Comparison of ENCODE assay signal across 23 mouse cellular contexts in genomic region chr1:131886173-131886572, GRCm38 (mm10). TPM values are rescaled to one million over a fixed set of nuclear protein-coding genes. Genes with fewer than 3 reads are reported as not detected.
DNase-seq lines count a peak whose midpoint lies in the region; ATAC-seq lines count a peak whose summit lies in the region.
"Had no signal": no experiment of that assay in that cellular context is flagged by ENCODE, and none has a peak within 500 bp of the region (broad histone marks: within the 10 kb centered on the region; RNA-seq: fewer than 3 reads in every experiment).

No protein-coding gene starts in this region.

- ATAC-seq in forebrain, embryonic 13.5 days = 0 out of 2 replicates have a peak, but pooled peaks have one; percentile 36
- no peak for ATAC-seq in forebrain, embryonic 12.5 days (ENCODE audit: low FRiP score)
- ATAC-seq in heart, embryonic 12.5 days (ENCODE audit: insufficient number of reproducible peaks, low FRiP score) = no peak
- ATAC-seq in forebrain, embryonic 16.5 days = peak; percentile 64; the same call in 1 of the 2 replicates
- ATAC-seq: CD4-positive, CD25-positive, alpha-beta regulatory T cell, adult 4 months; intestine, postnatal 0 days had no signal

- WGBS in forebrain, embryonic 13.5 days = 42% methylated on average over 2 of the region's 2 CpGs
- 51% methylated on average over 2 of the region's 2 CpGs for WGBS in forebrain, embryonic 12.5 days
- WGBS in heart, embryonic 12.5 days = 72% methylated on average over 2 of the region's 2 CpGs
- WGBS in forebrain, embryonic 16.5 days = 32% methylated on average over 2 of the region's 2 CpGs

- no peak overlapping the region for H3K27ac ChIP-seq in forebrain, embryonic 13.5 days
- H3K27ac ChIP-seq in forebrain, embryonic 12.5 days = no peak overlapping the region
- H3K27ac ChIP-seq in heart, embryonic 12.5 days (ENCODE audit: poor library complexity, severe bottlenecking) = no peak overlapping the region
- peak overlapping the region; percentile 62 for H3K27ac ChIP-seq in forebrain, embryonic 16.5 days (ENCODE audit: low read length)
- H3K27ac ChIP-seq: embryonic facial prominence, embryonic 13.5 days; gastrocnemius, adult 2 months; heart, embryonic 13.5 days; hindbrain, embryonic 15.5 days had no signal

- no peaks in the 10 kb centered on the region for H3K27me3 ChIP-seq in forebrain, embryonic 13.5 days
- H3K27me3 ChIP-seq in forebrain, embryonic 12.5 days = no peaks in the 10 kb centered on the region
- no peaks in the 10 kb centered on the region for H3K27me3 ChIP-seq in heart, embryonic 12.5 days (replicated peaks)
- no peaks in the 10 kb centered on the region for H3K27me3 ChIP-seq in forebrain, embryonic 16.5 days (replicated peaks; ENCODE audit: control insufficient read depth, insufficient read depth, low read length)
- H3K27me3 ChIP-seq: embryonic facial prominence, embryonic 13.5 days; heart, embryonic 13.5 days; hindbrain, embryonic 15.5 days had no signal

- H3K9me3 ChIP-seq in forebrain, embryonic 13.5 days (replicated peaks) = no peaks in the 10 kb centered on the region
- no peaks in the 10 kb centered on the region for H3K9me3 ChIP-seq in forebrain, embryonic 12.5 days
- 0 out of 2 replicates have a peak, but pooled peaks cover 3% of the 10 kb centered on the region for H3K9me3 ChIP-seq in heart, embryonic 12.5 days (replicated peaks)
- no peaks in the 10 kb centered on the region for H3K9me3 ChIP-seq in forebrain, embryonic 16.5 days (ENCODE audit: control insufficient read depth, low read length)
- H3K9me3 ChIP-seq: embryonic facial prominence, embryonic 13.5 days; heart, embryonic 13.5 days; hindbrain, embryonic 15.5 days had no signal

- no peak overlapping the region for H3K4me3 ChIP-seq in forebrain, embryonic 13.5 days
- H3K4me3 ChIP-seq in forebrain, embryonic 12.5 days (replicated peaks) = no peak overlapping the region
- H3K4me3 ChIP-seq in heart, embryonic 12.5 days = no peak overlapping the region
- no peak overlapping the region for H3K4me3 ChIP-seq in forebrain, embryonic 16.5 days (replicated peaks; ENCODE audit: low read length)
- H3K4me3 ChIP-seq: embryonic facial prominence, embryonic 13.5 days; gastrocnemius, adult 2 months; heart, embryonic 13.5 days; hindbrain, embryonic 15.5 days had no signal

- H3K36me3 ChIP-seq in forebrain, embryonic 13.5 days (ENCODE audit: poor library complexity, severe bottlenecking) = no peaks in the 10 kb centered on the region
- no peaks in the 10 kb centered on the region for H3K36me3 ChIP-seq in forebrain, embryonic 12.5 days (replicated peaks)
- no peaks in the 10 kb centered on the region for H3K36me3 ChIP-seq in heart, embryonic 12.5 days
- H3K36me3 ChIP-seq in forebrain, embryonic 16.5 days (ENCODE audit: control insufficient read depth, insufficient read depth) = no peaks in the 10 kb centered on the region
- H3K36me3 ChIP-seq: embryonic facial prominence, embryonic 13.5 days; heart, embryonic 13.5 days; hindbrain, embryonic 15.5 days had no signal

- DNase-seq in heart, adult 11 months = peak; percentile 23
- DNase-seq in Muller cell, postnatal 12 days (ENCODE audit: inconsistent ontology term) = peak; percentile 80
- no peak for DNase-seq in lung, postnatal 25 days (ENCODE audit: low spot score)
- no peak for DNase-seq in urinary bladder, postnatal 10 days (ENCODE audit: low spot score)
- DNase-seq: adrenal gland, postnatal 10 days; B cell, adult 2 months; cerebellum, adult 18-20 months; cerebellum, adult 9-11 months; cerebellum, postnatal 36 days; gastrocnemius, adult 2 months; gastrocnemius, postnatal 36 days; heart, adult 18-20 months; heart, postnatal 36 days; kidney, adult 8-10 months had no signal

- peaks cover 4% of the 10 kb centered on the region; the same call in 1 of the 2 replicates for H3K4me1 ChIP-seq in forebrain, embryonic 13.5 days
- H3K4me1 ChIP-seq in forebrain, embryonic 12.5 days = peaks cover 11% of the 10 kb centered on the region; the same call in 1 of the 2 replicates
- H3K4me1 ChIP-seq in heart, embryonic 12.5 days (replicated peaks) = no peaks in the 10 kb centered on the region
- H3K4me1 ChIP-seq in forebrain, embryonic 16.5 days (replicated peaks; ENCODE audit: control insufficient read depth, insufficient read depth, low read length) = peaks cover 3% of the 10 kb centered on the region
- H3K4me1 ChIP-seq: embryonic facial prominence, embryonic 13.5 days; heart, embryonic 13.5 days; hindbrain, embryonic 15.5 days had no signal

- H3K4me2 ChIP-seq in forebrain, embryonic 13.5 days = no peak overlapping the region
- H3K4me2 ChIP-seq in forebrain, embryonic 12.5 days = no peak overlapping the region
- H3K4me2 ChIP-seq in heart, embryonic 12.5 days = no peak overlapping the region
- no peak overlapping the region for H3K4me2 ChIP-seq in forebrain, embryonic 16.5 days (ENCODE audit: low read length)
- H3K4me2 ChIP-seq: embryonic facial prominence, embryonic 13.5 days; heart, embryonic 13.5 days; hindbrain, embryonic 15.5 days had no signal

- no peak overlapping the region for H3K9ac ChIP-seq in forebrain, embryonic 13.5 days
- H3K9ac ChIP-seq in forebrain, embryonic 12.5 days = no peak overlapping the region
- H3K9ac ChIP-seq in heart, embryonic 12.5 days = no peak overlapping the region
- H3K9ac ChIP-seq in forebrain, embryonic 16.5 days (replicated peaks; ENCODE audit: low read depth, low read length) = no peak overlapping the region
- H3K9ac ChIP-seq: embryonic facial prominence, embryonic 13.5 days; heart, embryonic 13.5 days; hindbrain, embryonic 15.5 days had no signal

RNA-seq across cellular contexts. Expression of gene Rab29, which starts 19.1 kb away (rescaled TPM):
- 8.5 and 9.2 TPM in 2 replicates for polyA plus RNA-seq in forebrain, embryonic 13.5 days (2015; fragmentation: Nextera tagmentation; extraction: Ambion mirVana)
- 9.7 and 10.7 TPM in 2 replicates for polyA plus RNA-seq in forebrain, embryonic 12.5 days (2016; fragmentation: Nextera tagmentation; extraction: Ambion mirVana)
- polyA plus RNA-seq in heart, embryonic 12.5 days (2016; fragmentation: Nextera tagmentation; extraction: Ambion mirVana) = 12.4 and 13.2 TPM in 2 replicates
- 8.8 and 9.0 TPM in 2 replicates for polyA plus RNA-seq in forebrain, embryonic 16.5 days (2015; fragmentation: Nextera tagmentation; extraction: Ambion mirVana)

RNA-seq across cellular contexts. Expression of gene Nucks1, which starts 24.2 kb away (rescaled TPM):
- polyA plus RNA-seq in forebrain, embryonic 13.5 days (2015; fragmentation: Nextera tagmentation; extraction: Ambion mirVana) = 83.9 and 86.1 TPM in 2 replicates
- polyA plus RNA-seq in forebrain, embryonic 12.5 days (2016; fragmentation: Nextera tagmentation; extraction: Ambion mirVana) = 129 and 137 TPM in 2 replicates
- polyA plus RNA-seq in heart, embryonic 12.5 days (2016; fragmentation: Nextera tagmentation; extraction: Ambion mirVana) = 72.9 and 79.3 TPM in 2 replicates
- 59.4 and 66.7 TPM in 2 replicates for polyA plus RNA-seq in forebrain, embryonic 16.5 days (2015; fragmentation: Nextera tagmentation; extraction: Ambion mirVana)

RNA-seq across cellular contexts. Expression of gene Slc41a1, which starts 58.9 kb away (rescaled TPM):
- polyA plus RNA-seq in forebrain, embryonic 13.5 days (2015; fragmentation: Nextera tagmentation; extraction: Ambion mirVana) = 10.5 and 11.3 TPM in 2 replicates
- polyA plus RNA-seq in forebrain, embryonic 12.5 days (2016; fragmentation: Nextera tagmentation; extraction: Ambion mirVana) = 10.2 and 11.5 TPM in 2 replicates
- polyA plus RNA-seq in heart, embryonic 12.5 days (2016; fragmentation: Nextera tagmentation; extraction: Ambion mirVana) = 7.8 and 10.2 TPM in 2 replicates
- polyA plus RNA-seq in forebrain, embryonic 16.5 days (2015; fragmentation: Nextera tagmentation; extraction: Ambion mirVana) = 15.4 and 20.8 TPM in 2 replicates

Comparison
In these comparisons a context has a peak if more than half of its experiments do, and no peak if none do; other contexts are left out.
1. ATAC-seq: peak in forebrain, embryonic 13.5 days (single experiment) and forebrain, embryonic 16.5 days (single experiment); none in forebrain, embryonic 12.5 days (single experiment) and heart, embryonic 12.5 days (single experiment).
2. DNase-seq: peak in heart, adult 11 months (single experiment) and Muller cell, postnatal 12 days (single experiment); none in lung, postnatal 25 days (single experiment) and urinary bladder, postnatal 10 days (single experiment).